In genomic region chr3:130894168-130894814, GRCm38 (mm10) we compare ENCODE assay signal across 15 mouse cellular contexts.
"Had no signal": no experiment of that assay in that cellular context is flagged by ENCODE, and none has a peak within 500 bp of the region (broad histone marks: within the 10 kb centered on the region; RNA-seq: fewer than 3 reads in every experiment).

No protein-coding gene starts in this region.

- H3K36me3 ChIP-seq: limb, embryonic 15.5 days; liver, embryonic 12.5 days; midbrain, embryonic 15.5 days; neural tube, embryonic 13.5 days had no signal

- H3K27me3 ChIP-seq: limb, embryonic 15.5 days; liver, embryonic 12.5 days; midbrain, embryonic 15.5 days; neural tube, embryonic 13.5 days had no signal

- H3K4me1 ChIP-seq: limb, embryonic 15.5 days; liver, embryonic 12.5 days; midbrain, embryonic 15.5 days; neural tube, embryonic 13.5 days had no signal

- H3K27ac ChIP-seq: layer of hippocampus, adult 2 months; limb, embryonic 15.5 days; liver, embryonic 12.5 days; macrophage; midbrain, embryonic 15.5 days; neural tube, embryonic 13.5 days had no signal

- H3K9me3 ChIP-seq: limb, embryonic 15.5 days; liver, embryonic 12.5 days; midbrain, embryonic 15.5 days; neural tube, embryonic 13.5 days had no signal

- DNase-seq: kidney, postnatal 36 days; lung, embryonic 14.5 days; lung, postnatal 10 days; retina, postnatal 1 day; right cerebral cortex, postnatal 4 days; spleen, adult 18-20 months; thymus, adult 18-20 months; thymus, postnatal 14 days had no signal

- H3K9ac ChIP-seq: limb, embryonic 15.5 days; liver, embryonic 12.5 days; lung, embryonic 14.5 days; midbrain, embryonic 15.5 days; neural tube, embryonic 13.5 days had no signal

- ATAC-seq: liver, embryonic 12.5 days; midbrain, embryonic 15.5 days had no signal

- H3K4me3 ChIP-seq: layer of hippocampus, adult 2 months; limb, embryonic 15.5 days; liver, embryonic 12.5 days; midbrain, embryonic 15.5 days; neural tube, embryonic 13.5 days had no signal

- H3K4me2 ChIP-seq: limb, embryonic 15.5 days; liver, embryonic 12.5 days; lung, embryonic 14.5 days; midbrain, embryonic 11.5 days; midbrain, embryonic 15.5 days; neural tube, embryonic 13.5 days had no signal
